Mouse (Mus musculus) left cerebral cortex, postnatal 4 days (tissue): ENCODE results near the gene Mrc1. TPM values are rescaled to one million over a fixed set of nuclear protein-coding genes. Genes with fewer than 3 reads are reported as not detected.
"Not testable (repeated sequence)": the region's sequence is repeated elsewhere in the genome, so short reads cannot be mapped to it uniquely, and the experiment has no call there.

ENCODE experiments used
- DNase-seq: peaks from one replicate; pipeline ENCODE4 v3.0.0-alpha.2; 2022
- intact Hi-C: fragments of 180-260 bp; cut with DNase I; formaldehyde crosslinking; loops from one replicate; pipeline ENCODE4 v1.15.1; 2025
- total RNA-seq, 2 experiments: library from RNA; stranded (reverse); gene quantifications; 2 replicates each; pipeline ENCODE4 v1.2.3; 2021

Gene Mrc1
- total RNA-seq, result 10 to 100 TPM; 10.7 to 12.3 TPM

DNA sequence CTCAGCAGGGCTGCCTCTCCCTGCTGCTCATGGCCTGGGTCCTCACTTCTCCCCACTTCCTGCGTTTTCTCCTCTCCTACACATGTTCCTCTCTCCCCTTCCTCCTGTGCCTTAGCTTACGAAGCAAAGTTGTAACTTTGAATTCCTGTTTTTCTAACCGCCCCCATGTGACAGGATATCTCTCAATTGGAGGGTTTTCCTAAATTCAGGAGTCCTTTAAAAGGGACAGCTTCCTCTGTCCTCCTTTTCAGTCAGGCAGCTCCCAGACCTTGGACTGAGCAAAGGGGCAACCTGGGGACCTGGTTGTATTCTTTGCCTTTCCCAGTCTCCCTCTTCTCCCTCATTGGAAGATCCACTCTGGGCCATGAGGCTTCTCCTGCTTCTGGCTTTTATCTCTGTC is at the start of gene Mrc1:
Gene Mrc1, plus strand, starts transcription at position 244 of the 400 bp plus-strand sequence.
- intact Hi-C loops, result no loop called here
- DNase-seq, result no peak

- no peak for DNase-seq
- intact Hi-C loops, result no loop called here
Observed at GRCm38 (mm10) chr2:14184375-14184774, 44.8 kb upstream of the Mrc1 start.

GRCm38 (mm10) chr2:14190684-14191083 is 38.5 kb upstream of the Mrc1 start:
- intact Hi-C loops, result no loop called here
- no peak for DNase-seq

DNA sequence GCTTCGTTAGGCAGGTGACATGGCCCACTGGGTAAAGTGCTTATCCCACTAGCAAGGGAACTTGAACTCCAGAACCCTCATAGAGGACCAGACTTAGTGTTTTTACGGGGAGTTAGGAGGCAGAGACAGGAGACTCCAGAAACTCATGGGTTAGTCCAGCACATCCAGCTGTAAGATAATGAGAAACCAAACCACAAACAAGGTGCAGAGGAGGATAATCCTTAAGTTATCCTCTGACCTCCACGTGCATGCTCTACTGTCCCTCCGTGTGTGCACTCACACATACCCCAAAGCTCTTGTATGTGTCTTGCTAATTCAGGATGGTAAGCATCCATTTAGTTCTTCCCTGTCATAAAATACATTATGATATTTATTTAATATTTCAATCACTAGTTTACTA is 37.6 kb upstream of the Mrc1 start:
- no peak for DNase-seq
- intact Hi-C loops, result no loop called here

DNA sequence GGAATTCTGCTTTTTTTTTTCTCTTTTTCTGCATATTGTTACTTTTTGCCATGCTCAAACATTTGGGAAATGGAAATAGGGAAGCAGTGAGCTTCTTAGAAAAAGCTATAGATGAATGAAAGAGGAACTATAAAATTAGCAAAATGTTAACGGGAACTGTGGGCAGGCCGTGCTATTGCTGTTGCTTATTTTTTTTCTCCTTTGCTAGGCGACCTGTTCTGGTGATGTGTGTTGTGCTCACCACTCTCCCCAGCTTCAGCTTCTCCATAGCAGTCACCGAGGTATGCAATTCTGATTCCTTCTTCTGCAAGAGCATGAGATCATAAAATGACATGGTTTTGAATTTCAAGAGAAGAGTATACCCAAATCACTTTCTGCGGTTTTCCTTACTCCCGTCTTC is 37.1 kb upstream of the Mrc1 start:
- intact Hi-C loops, result no loop called here
- DNase-seq, result no peak

- DNase-seq, intact Hi-C loops: not testable (repeated sequence)
Observed at GRCm38 (mm10) chr2:14198325-14198903, 30.8 kb upstream of the Mrc1 start.

DNA sequence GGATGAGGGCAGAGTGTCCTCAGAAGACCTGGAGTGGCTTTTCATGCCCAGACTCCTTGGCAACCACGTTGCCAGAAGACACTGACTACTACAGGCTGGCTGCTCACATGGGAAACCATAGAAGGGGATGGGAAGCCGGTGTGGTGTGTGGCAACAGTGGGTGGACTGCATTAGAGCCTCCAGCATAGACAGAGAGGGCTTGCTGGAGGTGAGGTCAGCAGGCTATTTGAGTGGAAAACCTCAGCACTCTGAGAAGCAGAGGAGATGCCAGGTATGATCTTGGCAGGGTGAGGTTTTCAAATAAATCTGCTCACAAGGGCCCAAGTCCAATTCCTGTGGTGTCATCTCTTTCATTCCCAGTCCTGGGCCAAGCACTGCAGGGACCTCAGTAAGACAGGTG is 29.6 kb upstream of the Mrc1 start:
- intact Hi-C loops, result no loop called here
- DNase-seq, result peak; percentile 2

GRCm38 (mm10) chr2:14200879-14201445 is 28.2 kb upstream of the Mrc1 start:
- DNase-seq, intact Hi-C loops: not testable (repeated sequence)

DNA sequence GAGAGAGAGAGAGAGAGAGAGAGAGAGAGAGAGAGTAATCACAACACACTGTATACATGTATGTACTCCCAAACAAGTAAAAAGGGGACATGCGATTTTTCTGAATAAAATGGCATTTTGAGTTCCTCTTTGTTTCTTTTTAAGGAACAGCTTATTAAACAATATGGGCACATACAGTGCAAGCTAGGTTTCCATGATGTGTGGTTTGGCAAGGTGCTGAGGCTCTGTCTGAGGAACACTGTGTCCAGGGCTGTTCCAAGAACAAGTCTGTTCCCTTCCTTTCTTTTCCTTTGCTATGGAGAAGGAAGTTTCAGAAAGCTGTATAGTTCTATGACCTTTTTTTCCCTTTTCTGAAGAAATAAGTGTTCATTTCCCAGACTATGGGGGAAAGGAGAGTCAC is 24.9 kb upstream of the Mrc1 start:
- no peak for DNase-seq
- intact Hi-C loops, result no loop called here

GRCm38 (mm10) chr2:14206798-14207197 is 22.4 kb upstream of the Mrc1 start:
- DNase-seq, result no peak

DNA sequence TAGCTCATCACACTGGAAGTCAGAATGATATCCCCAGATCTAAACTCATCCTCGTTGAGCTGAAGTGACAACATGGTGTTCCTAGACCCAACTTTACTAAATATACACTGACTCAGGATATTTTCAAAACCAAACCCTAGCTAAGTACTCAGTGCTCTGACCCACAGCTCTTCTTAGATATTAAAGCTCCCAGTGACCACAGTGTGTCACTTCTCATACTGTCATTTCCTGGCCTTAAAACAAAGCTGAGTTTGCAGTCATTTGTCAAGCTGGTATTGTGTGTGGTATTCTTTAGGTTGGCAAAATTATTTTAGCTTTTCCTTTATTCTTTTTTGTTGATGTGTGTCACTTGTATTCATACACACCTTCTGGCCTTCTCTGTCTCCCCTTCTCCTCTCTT is 18.5 kb upstream of the Mrc1 start:
- no peak for DNase-seq
- intact Hi-C loops, result no loop called here

More at GRCm38 (mm10) chr2:14206798-14207197, 22.4 kb upstream of the Mrc1 start:
- intact Hi-C loops, result no loop called here

- intact Hi-C loops, result no loop called here
- DNase-seq, result no peak
Observed at GRCm38 (mm10) chr2:14211606-14212005, 17.6 kb upstream of the Mrc1 start.

- no peak for DNase-seq
- intact Hi-C loops, result no loop called here
Observed at GRCm38 (mm10) chr2:14214764-14215163, 14.4 kb upstream of the Mrc1 start.

DNA sequence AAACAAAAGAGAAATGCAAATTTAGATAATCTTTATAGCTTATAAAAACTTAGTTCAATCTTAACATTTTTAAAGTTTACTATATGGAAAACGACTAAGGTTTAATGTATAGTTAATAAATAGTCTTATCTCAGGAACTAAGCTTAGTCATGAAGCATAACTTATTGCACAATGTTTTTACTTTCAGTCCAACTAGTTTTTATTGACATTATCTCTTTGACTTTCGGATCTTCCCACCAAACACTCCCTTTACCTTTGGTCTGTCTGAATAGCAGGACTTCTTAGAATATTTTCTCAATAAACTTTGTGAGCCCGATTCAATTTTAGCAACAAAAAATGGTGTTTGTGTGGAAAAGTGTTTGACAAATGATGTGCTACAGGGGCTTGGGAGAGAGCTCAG is 12.5 kb upstream of the Mrc1 start:
- intact Hi-C loops, result no loop called here

GRCm38 (mm10) chr2:14218126-14218525 is 11.1 kb upstream of the Mrc1 start:
- intact Hi-C loops, result no loop called here
- no peak for DNase-seq

More for the DNA sequence above, 12.5 kb upstream of the Mrc1 start:
- DNase-seq, result no peak

GRCm38 (mm10) chr2:14224387-14224786 is 4.8 kb upstream of the Mrc1 start:
- intact Hi-C loops, result no loop called here
- DNase-seq, result no peak

- intact Hi-C loops, result no loop called here
- DNase-seq, result no peak
Observed at GRCm38 (mm10) chr2:14228495-14228894, 697 bp upstream of the Mrc1 start.

GRCm38 (mm10) chr2:14229979-14230378 is 787 bp downstream of the Mrc1 start:
- intact Hi-C loops, result no loop called here
- DNase-seq, result no peak

- DNase-seq, result no peak
- intact Hi-C loops, result no loop called here
Observed at GRCm38 (mm10) chr2:14232897-14233296, 3.7 kb downstream of the Mrc1 start.

GRCm38 (mm10) chr2:14233983-14234382 is 4.8 kb downstream of the Mrc1 start:
- intact Hi-C loops, result no loop called here
- DNase-seq, result no peak

DNA sequence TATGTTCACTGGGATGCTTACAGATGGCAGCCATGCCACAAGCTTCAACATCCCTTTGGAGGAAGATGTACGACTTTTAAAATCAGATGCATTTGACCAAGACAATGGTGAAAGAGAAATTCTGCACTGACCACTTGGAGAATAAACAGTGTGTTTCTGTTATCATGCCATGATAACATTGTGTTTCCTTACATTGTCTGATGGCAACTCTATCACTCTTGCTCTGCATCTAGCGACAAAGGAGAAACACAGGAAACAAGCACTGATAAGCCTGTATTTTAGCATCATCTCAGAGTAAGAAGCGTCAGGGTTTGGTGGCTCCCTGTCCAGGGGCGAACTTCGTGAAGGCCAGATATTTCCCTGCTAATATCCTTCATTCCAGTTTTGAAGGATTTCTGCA is 6.1 kb downstream of the Mrc1 start:
- intact Hi-C loops, result no loop called here
- no peak for DNase-seq

DNA sequence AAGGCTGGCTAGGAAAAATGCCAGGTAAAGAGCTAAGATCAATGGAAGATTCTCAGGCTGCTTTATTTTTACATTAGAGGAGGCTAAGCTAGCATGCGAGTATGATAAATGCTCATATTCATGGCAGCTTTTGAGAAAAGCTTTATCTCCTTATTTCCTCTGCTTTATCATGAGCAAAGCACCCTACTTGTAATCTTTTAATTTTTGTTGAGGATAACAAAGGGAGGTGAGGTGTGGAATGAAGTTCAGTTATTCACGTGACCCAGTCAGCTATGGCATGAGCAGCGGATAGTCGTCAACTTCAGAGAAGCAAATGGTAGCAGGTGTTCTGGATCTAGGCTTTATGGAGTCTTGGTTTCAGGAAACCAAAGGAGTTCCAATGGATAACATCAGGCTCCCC is 7.7 kb downstream of the Mrc1 start:
- intact Hi-C loops, result no loop called here

DNA sequence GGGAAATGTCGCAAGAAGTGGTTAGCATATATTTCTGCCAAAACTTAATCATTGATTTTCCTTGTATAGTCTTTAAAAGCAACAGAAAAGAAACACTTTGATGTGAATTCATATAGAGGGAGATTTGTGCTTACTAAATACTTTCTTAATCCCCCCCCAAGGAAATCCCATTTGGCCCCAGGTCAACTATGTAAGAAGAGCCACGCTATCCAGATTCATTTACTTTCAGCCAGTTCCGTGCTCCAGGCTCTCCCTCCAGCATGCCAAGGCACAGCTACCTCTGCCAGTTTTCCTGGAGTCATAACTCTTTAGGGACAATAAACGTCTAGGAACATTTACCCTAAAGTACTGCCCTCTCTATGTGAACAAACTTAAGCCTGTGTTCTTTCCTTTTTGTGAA is 8.5 kb downstream of the Mrc1 start:
- no peak for DNase-seq
- intact Hi-C loops, result no loop called here

More for the DNA sequence above, 7.7 kb downstream of the Mrc1 start:
- no peak for DNase-seq
